Mouse (Mus musculus) intestine, embryonic 16.5 days (tissue): Measurements from ENCODE around the gene Galnt18. TPM values are rescaled to one million over a fixed set of nuclear protein-coding genes. Genes with fewer than 3 reads are reported as not detected.
A peak's percentile ranks its signal among the peaks of the same experiment; 100 is the strongest.

Experiments used
- ATAC-seq: fragments of 200-750 bp; cut with Nextera tagmentation; 2 replicates; pipeline ENCODE4 v1.8.0; 2017; ENCODE audit warnings: moderate TSS enrichment, moderate library complexity
- H3K27ac ChIP-seq: fragments of 300-500 bp; sonication (generic); 2 replicates; pipeline ENCODE4 v1.5.1; 2014; ENCODE audit warnings: mild to moderate bottlenecking, low read length
- H3K27me3 ChIP-seq: fragments of 300-500 bp; sonication (generic); replicated peaks from 2 replicates; pipeline ENCODE4 v1.6.1; 2014; ENCODE audit warnings: low read length, control low read depth, mixed read lengths; ENCODE audit not compliant: control insufficient read depth, insufficient read depth
- H3K36me3 ChIP-seq: fragments of 300-500 bp; sonication (generic); 2 replicates; pipeline ENCODE4 v1.6.1; 2014; ENCODE audit warnings: low read length, control low read depth; ENCODE audit not compliant: control insufficient read depth, insufficient read depth
- H3K4me1 ChIP-seq: fragments of 300-500 bp; sonication (generic); 2 replicates; pipeline ENCODE4 v1.6.1; 2014; ENCODE audit warnings: low read length, control low read depth, mixed read lengths; ENCODE audit not compliant: control insufficient read depth, insufficient read depth
- H3K4me2 ChIP-seq: fragments of 300-500 bp; sonication (generic); 2 replicates; pipeline ENCODE4 v1.6.1; 2014; ENCODE audit warnings: low read depth, low read length, control low read depth
- H3K4me3 ChIP-seq: fragments of 300-500 bp; sonication (generic); 2 replicates; pipeline ENCODE4 v1.5.1; 2014; ENCODE audit warnings: mild to moderate bottlenecking, low read length
- H3K9ac ChIP-seq: fragments of 300-500 bp; sonication (generic); 2 replicates; pipeline ENCODE4 v1.6.1; 2014; ENCODE audit warnings: low read depth, low read length
- H3K9me3 ChIP-seq: fragments of 300-500 bp; sonication (generic); 2 replicates; pipeline ENCODE4 v1.6.1; 2016; ENCODE audit warnings: low read length, control low read depth; ENCODE audit not compliant: control insufficient read depth
- WGBS: fragments of 180-500 bp; shearing (Covaris S2); extraction: QIAGEN DNeasy Blood & Tissue Kit; methylation state at CpG from one replicate; pipeline ENCODE4 v1.1.7; 2014; 5-methylcytosine and 5-hydroxymethylcytosine counted together
- polyA plus RNA-seq: library from polyadenylated mRNA; unstranded; fragments of >200 nt; fragmentation: Nextera tagmentation; extraction: Ambion mirVana; gene quantifications from 2 replicates; pipeline ENCODE4 v1.2.1, GENCODE M21; 2015

The Galnt18 gene
- polyA plus RNA-seq, 1 experiment from 2014 or later = 17.6 TPM

GRCm38 (mm10) chr7:111724730-111725129, 55.0 kb downstream of the Galnt18 start:
- Histone ChIP-seq H3K9ac (no peak overlapping the region), H3K27ac (no peak overlapping the region), H3K4me2 (no peak overlapping the region), H3K4me3 (no peak overlapping the region), H3K9me3 (no peaks in the 10 kb centered on the region), H3K4me1 (peaks cover 5% of the 10 kb centered on the region; the same call in 1 of the 2 replicates), H3K27me3 (no peaks in the 10 kb centered on the region), H3K36me3 (no peaks in the 10 kb centered on the region)
- ATAC-seq = no peak
- WGBS = 71% methylated on average over 7 of the region's 7 CpGs

GRCm38 (mm10) chr7:111724004-111724403, 55.8 kb downstream of the Galnt18 start:
- no peaks in the 10 kb centered on the region for H3K27me3 ChIP-seq
- no peaks in the 10 kb centered on the region for H3K36me3 ChIP-seq
- no peak for ATAC-seq
- H3K4me2 ChIP-seq = no peak overlapping the region
- WGBS = 69% methylated on average over 4 of the region's 4 CpGs
- H3K4me1 ChIP-seq = peaks cover 5% of the 10 kb centered on the region; the same call in 1 of the 2 replicates
- H3K9ac ChIP-seq = no peak overlapping the region
- H3K27ac ChIP-seq = no peak overlapping the region
- no peak overlapping the region for H3K4me3 ChIP-seq
- H3K9me3 ChIP-seq = no peaks in the 10 kb centered on the region

- WGBS = 86% methylated on average over 5 of the region's 5 CpGs
- Histone ChIP-seq H3K36me3 (no peaks in the 10 kb centered on the region), H3K4me2 (no peak overlapping the region), H3K27me3 (no peaks in the 10 kb centered on the region), H3K9ac (no peak overlapping the region), H3K27ac (peak overlapping the region; percentile 77), H3K4me1 (peaks cover 5% of the 10 kb centered on the region; the same call in 1 of the 2 replicates), H3K4me3 (no peak overlapping the region), H3K9me3 (no peaks in the 10 kb centered on the region)
- no peak for ATAC-seq
These were observed 58.5 kb downstream of the Galnt18 start for GRCm38 (mm10) chr7:111721308-111721698.

GRCm38 (mm10) chr7:111720511-111721307, 59.1 kb downstream of the Galnt18 start:
- H3K36me3 ChIP-seq = no peaks in the 10 kb centered on the region
- peak; percentile 36; the same call in 1 of the 2 replicates for ATAC-seq
- 0 out of 2 replicates have a peak overlapping the region, but pooled peaks have one; percentile 16 for H3K9ac ChIP-seq
- H3K4me1 ChIP-seq = peaks cover 5% of the 10 kb centered on the region; the same call in 1 of the 2 replicates
- H3K27ac ChIP-seq = peak overlapping the region; percentile 77
- H3K9me3 ChIP-seq = no peaks in the 10 kb centered on the region
- 56% methylated on average over 8 of the region's 8 CpGs for WGBS
- H3K4me2 ChIP-seq = no peak overlapping the region
- no peak overlapping the region for H3K4me3 ChIP-seq
- H3K27me3 ChIP-seq = no peaks in the 10 kb centered on the region

GRCm38 (mm10) chr7:111718900-111719299, 60.9 kb downstream of the Galnt18 start:
- no peaks in the 10 kb centered on the region for H3K36me3 ChIP-seq
- H3K4me3 ChIP-seq = no peak overlapping the region
- H3K9ac ChIP-seq = no peak overlapping the region
- peaks cover 5% of the 10 kb centered on the region; the same call in 1 of the 2 replicates for H3K4me1 ChIP-seq
- no peak overlapping the region for H3K4me2 ChIP-seq
- no peak overlapping the region for H3K27ac ChIP-seq
- H3K9me3 ChIP-seq = no peaks in the 10 kb centered on the region
- no peak for ATAC-seq
- 56% methylated on average over 4 of the region's 4 CpGs for WGBS
- H3K27me3 ChIP-seq = no peaks in the 10 kb centered on the region

GRCm38 (mm10) chr7:111714639-111715360, 65.0 kb downstream of the Galnt18 start:
- Histone ChIP-seq H3K9me3 (no peaks in the 10 kb centered on the region), H3K4me2 (no peak overlapping the region), H3K4me3 (no peak overlapping the region), H3K27me3 (no peaks in the 10 kb centered on the region), H3K9ac (no peak overlapping the region), H3K36me3 (no peaks in the 10 kb centered on the region), H3K27ac (no peak overlapping the region), H3K4me1 (no peaks in the 10 kb centered on the region)
- no peak for ATAC-seq
- WGBS = 78% methylated on average over 5 of the region's 5 CpGs

GRCm38 (mm10) chr7:111713828-111714600, 65.8 kb downstream of the Galnt18 start:
- H3K27ac ChIP-seq = no peak overlapping the region
- 67% methylated on average over 3 of the region's 3 CpGs for WGBS
- no peak for ATAC-seq

GRCm38 (mm10) chr7:111712797-111713196, 67.0 kb downstream of the Galnt18 start:
- no peaks in the 10 kb centered on the region for H3K4me1 ChIP-seq

More at GRCm38 (mm10) chr7:111713828-111714600, 65.8 kb downstream of the Galnt18 start:
- Histone ChIP-seq H3K4me2 (no peak overlapping the region), H3K4me3 (no peak overlapping the region), H3K27me3 (no peaks in the 10 kb centered on the region), H3K4me1 (no peaks in the 10 kb centered on the region), H3K9me3 (no peaks in the 10 kb centered on the region), H3K36me3 (no peaks in the 10 kb centered on the region), H3K9ac (no peak overlapping the region)

More at GRCm38 (mm10) chr7:111712797-111713196, 67.0 kb downstream of the Galnt18 start:
- Histone ChIP-seq H3K36me3 (no peaks in the 10 kb centered on the region), H3K9ac (no peak overlapping the region), H3K4me2 (no peak overlapping the region), H3K4me3 (no peak overlapping the region), H3K27me3 (no peaks in the 10 kb centered on the region), H3K27ac (no peak overlapping the region), H3K9me3 (no peaks in the 10 kb centered on the region)
- 78% methylated on average over 4 of the region's 4 CpGs for WGBS
- no peak for ATAC-seq
